Mouse (Mus musculus) spleen, adult 12 weeks (tissue): Measurements from ENCODE around the gene Gpam.

ENCODE experiments used
- DNase-seq: peaks from one replicate; pipeline ENCODE4 v3.0.0; 2022; ENCODE audit warnings: low spot score

Gpam gene

GRCm38 (mm10) chr19:55057483-55057882 is 69.6 kb downstream of the Gpam start:
- DNase-seq = no peak

GRCm38 (mm10) chr19:55055634-55056269 is 71.3 kb downstream of the Gpam start:
- no peak for DNase-seq

GRCm38 (mm10) chr19:55053163-55053562 is 73.9 kb downstream of the Gpam start:
- no peak for DNase-seq

- DNase-seq = no peak
These were observed 89.6 kb downstream of the Gpam start for GRCm38 (mm10) chr19:55037406-55037805.

GRCm38 (mm10) chr19:55018872-55019271 is 108.2 kb downstream of the Gpam start:
- DNase-seq = no peak
